Mouse (Mus musculus): Measurements from ENCODE around the gene Gm5460.

DNA sequence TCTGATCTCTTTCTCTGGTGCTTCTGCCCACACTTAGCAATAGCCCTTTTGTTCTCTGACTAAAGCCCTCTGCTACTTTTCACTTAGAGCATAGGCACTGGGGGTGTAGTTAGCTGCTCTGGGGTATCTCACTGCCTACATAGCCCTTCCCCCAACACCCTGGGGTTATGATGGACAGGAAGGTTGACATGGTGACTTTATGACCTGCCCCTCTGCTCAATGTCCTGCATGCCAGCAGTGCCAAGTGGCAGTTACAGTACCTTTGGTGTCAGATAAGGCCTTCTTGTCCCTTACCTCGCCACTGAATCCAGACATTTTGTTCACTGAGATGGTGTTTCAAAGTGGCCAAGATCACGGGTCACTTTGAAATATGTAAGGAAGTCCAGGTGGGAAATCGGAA lies 1.5 kb upstream of the Gm5460 start, which contains the start of gene Gm30083:
- TF ChIP-seq EP300 (IDR thresholded peaks at IDR 0.05) (no peak), CTCF (IDR thresholded peaks at IDR 0.05) (no peak)

Data from lung, postnatal 0 days (tissue).